Mouse (Mus musculus) monocyte, adult 2 months (primary cell): ENCODE results near the gene Mat2a.
"Not testable (repeated sequence)": the region's sequence is repeated elsewhere in the genome, so short reads cannot be mapped to it uniquely, and the experiment has no call there.

ENCODE experiments used
- DNase-seq, 2 experiments: peaks; one replicate each; pipeline ENCODE4 v3.0.0; 2022; ENCODE audit warnings: low spot score in 2 of 2, low read depth in 1 of 2

Mat2a gene

GRCm38 (mm10) chr6:72456567-72456966 lies 17.2 kb upstream of the Mat2a start:
- no peak for DNase-seq

DNA sequence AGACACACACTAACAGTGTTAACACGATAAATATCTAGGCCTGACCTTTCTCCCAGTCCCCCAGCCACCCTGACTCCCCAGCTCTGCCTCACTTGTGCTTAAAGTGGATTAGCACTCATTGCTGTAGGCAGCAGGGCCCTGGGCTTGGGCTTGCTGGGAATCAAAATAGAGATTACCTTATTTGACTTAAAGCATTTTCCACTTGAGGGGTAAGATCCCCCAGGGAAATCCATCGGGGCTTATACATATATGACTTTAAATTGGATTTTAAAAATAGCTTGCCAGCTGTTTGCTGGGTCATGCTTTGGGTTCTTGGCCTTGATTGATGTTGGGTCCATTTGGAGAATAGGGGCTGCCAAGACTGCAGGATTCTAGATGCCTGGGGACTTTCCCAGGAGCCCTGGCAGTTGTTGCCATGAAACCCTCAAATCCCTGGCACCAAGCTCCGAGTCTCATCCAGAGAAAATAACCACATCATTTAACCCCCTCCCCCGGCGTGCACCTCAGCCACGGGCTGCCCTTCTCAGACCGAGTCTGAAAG lies 15.5 kb upstream of the Mat2a start:
- DNase-seq: no peak

- DNase-seq: no peak
These were observed 14.9 kb upstream of the Mat2a start for GRCm38 (mm10) chr6:72454072-72454746.

- DNase-seq: no peak
These were observed 14.2 kb upstream of the Mat2a start for GRCm38 (mm10) chr6:72453578-72453977.

GRCm38 (mm10) chr6:72452329-72452728 lies 13.0 kb upstream of the Mat2a start:
- DNase-seq: no peak

GRCm38 (mm10) chr6:72451778-72452177 lies 12.4 kb upstream of the Mat2a start:
- DNase-seq: not testable (repeated sequence)

DNA sequence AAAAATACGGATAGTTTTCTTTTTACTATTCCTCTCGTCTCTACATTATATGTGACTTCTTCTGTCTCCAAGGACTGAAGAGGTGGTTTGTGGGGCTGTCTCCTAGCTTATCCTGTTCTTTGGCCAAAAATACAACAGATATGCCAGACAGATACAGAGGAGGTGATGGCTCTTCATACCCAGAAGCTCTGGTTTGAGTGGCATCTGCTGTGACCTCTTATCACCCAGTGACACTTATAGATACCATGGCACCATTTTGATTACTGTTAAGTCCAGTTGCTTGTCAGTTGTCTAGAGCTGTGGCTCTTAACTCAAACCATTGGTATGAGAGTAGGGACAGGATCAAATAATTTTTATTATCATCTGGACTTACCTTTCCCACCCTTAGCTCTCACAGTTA lies 8.1 kb upstream of the Mat2a start:
- no peak for DNase-seq

DNA sequence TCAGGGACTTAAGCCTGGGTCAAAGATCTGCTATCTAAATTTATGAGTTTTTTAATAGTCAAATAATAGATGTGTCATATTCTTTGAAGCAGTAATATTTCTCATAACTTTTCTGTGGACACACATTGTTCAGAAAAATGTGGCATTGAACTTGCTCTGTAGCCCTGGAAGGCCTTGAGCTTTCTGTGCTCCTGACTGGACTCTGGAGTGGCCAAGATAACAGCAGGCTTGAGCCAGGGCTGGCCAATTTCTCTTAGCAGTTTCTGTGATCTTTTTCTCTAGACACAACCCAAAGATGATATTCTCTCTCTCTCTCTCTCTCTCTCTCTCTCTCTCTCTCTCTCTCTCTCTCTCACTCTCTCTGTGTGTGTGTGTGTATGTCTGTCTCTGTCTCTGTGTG lies 5.7 kb upstream of the Mat2a start:
- DNase-seq: no peak

DNA sequence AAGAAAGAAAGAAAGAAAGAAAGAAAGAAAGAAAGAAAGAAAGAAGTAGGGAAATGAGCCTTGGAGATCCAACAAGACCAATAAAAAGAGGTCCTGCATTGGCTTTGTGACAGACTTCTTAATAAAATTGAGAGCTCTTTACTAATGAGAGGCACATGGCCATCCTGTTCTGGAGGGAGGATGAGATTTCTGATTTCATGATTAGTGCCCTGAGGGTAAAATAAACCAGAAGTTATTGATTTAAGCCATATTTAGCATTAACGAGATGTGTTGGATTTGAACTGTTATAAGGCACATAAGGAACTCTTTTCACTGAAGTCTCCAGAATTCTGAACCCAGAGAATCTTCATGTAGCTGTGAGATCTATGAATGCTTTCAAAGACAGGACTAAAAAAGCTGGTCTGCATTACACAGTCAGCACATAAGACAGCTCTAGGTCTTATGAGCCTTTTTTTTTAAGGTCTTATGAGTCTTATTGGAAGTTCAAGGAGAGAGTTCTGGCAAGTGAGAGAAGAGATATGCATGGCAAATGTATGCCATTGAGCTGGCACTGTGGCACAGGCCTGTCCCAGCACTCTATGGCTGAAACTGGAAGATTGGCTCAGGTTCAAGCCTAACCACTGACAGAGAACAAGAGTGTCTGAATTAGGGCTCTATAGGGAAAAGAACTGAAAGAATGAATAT lies 3.7 kb upstream of the Mat2a start:
- no peak for DNase-seq

DNA sequence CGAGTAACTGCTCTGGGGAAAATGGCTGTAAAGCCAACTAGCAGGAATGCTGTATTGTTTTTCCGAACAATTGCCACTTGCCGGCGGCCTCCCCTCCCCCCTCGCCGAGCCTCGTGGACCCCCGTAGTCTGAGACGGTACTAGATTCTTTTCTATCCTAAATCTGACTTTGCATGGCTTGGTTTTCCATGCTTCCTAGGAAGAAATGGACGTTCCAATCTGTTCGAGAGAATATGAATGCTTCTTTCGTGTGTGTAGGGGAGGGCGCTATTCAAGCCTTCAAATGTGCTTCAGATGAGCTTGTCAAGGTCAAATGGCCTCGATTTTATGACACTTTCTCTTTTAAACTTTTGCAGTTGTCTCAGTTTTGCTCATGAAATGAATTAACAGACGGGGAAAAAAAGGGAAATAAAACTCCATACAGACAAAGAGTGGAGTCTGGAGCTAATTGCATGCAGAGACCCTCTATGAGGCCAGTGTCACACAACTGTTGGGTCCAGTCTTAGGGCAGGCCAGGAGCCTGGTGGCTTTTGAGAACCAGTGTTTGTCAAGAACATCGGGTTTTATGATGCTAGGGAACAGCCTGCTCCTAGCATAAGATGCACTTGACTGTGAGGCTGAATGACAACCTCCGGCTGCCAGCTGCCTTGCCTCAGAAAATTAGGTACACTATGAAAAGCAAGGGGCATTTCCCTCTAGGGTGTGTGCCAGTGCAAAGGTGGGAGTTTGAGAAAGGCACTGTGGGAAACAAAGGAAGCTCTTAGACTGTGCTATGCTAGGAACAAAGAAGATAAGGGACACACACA lies 1.0 kb upstream of the Mat2a start:
- DNase-seq: no peak

DNA sequence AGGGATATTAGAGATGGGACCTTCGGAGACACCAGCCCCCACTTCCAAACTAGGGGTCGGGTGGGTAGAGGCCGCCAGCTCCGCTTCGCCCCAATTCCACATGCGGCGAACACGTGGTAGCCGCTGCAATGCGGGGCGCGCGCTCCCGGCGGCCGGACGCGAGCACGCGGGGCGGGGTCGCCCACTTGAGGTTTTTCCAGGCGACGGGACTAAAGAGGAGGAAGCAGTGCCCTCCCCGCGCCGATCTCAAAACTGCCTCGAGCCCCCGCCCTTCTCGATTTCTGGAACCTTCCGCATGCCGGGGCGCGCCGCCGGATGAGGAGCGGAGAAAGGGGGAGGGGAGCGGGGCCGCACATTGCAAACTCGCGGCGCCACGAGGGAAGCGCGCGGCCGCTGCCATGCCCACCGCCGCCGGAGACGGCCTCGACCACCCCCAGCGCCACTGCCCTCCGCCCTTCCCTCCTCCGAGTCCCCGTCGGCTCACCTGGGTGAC lies 450 bp downstream of the Mat2a start:
- peak; percentile 76 to 84 for DNase-seq

DNA sequence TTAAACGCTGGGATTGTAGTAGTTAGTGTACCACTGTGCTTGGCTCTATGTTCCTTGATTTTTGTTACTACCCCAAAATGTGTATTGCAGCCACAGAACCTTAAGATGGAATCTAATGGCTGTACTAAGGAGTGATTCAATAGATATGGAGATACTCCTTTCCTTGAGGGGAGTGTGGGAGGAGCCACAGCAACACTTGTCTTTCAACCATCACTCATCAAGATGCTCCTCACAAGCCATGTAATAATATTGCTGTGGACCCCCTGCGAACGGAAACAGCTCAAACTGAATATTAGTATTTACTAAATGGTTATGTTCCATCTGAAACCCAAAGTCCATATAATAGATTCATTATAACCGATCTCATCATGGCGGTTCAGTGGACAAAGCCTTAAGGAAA lies 1.1 kb downstream of the Mat2a start:
- DNase-seq: no peak

- no peak for DNase-seq
These were observed 7.2 kb downstream of the Mat2a start for GRCm38 (mm10) chr6:72432153-72432552.

DNA sequence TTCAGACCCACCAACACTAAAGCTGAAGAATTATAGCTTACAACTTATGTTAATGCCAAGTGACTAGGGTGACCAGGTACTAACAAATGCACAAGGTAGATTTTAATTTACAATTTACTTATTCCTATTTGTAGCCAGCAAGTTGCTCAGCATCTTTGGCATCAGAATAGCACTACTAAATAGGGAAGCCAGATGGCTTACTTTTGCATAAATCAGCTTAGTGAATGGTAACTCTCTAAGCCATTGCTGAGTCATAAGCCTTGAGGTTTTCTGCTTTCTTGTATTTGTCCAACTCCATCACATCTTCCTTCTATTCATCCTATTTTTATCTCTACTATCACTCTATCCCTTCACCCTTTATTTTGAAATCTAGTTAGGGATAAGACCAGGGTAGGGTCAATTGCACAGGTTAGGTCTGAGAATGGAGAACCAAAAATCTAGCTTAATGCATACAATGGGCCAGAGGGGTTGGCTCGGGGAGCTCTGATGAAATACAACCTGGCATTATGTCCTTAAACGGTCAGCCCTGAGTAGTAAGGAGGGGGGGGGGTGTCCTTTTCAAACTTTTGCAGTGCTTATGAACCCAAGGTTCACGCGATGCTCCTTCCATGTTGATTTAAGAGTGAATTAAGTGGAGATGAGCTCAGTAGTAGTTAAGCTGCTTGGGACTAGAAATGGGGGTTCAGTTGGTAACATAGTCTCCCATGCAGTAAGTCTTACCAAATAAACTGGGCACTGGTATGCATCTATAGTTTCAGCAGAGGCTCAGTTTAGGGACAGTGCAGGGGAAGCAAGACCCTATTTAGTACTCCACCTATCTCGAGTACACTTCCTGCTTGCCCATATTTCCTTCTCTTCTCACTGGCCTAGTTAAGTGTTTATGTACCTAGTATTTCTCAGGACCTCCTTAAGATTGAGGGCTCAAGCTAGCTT lies 8.1 kb downstream of the Mat2a start:
- no peak for DNase-seq

DNA sequence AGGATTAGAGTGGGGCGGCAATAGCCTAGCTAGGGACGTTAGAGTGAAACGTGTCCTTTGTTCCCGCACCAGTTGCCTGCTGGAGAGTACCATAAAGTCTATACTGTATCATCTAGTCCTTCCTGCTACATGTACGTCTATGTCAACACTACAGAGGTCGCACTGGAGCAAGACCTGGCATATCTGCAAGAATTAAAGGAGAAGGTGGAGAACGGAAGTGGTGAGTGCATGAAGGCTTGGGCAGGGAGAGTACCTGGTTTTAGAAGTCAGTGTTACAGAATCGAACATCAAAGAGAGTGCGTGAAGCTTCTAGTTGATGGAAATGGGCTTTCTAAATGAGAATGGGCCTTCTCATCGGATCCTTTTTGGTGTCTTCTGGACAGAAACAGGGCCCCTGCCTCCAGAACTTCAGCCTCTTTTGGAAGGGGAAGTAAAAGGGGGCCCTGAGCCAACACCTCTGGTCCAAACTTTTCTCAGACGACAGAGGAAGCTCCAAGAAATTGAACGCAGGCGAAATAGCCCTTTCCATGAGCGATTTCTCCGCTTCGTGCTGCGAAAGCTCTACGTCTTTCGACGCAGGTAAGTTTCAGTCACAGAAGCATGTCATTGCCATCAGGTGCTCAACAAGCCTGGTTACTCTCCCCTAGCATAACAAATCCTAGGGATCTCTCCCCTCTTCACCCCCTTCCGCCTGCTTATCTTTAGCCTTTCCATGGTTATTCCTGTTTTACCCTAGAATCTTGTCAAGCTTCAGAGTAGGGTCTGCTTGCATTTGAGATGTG lies 10.1 kb downstream of the Mat2a start:
- DNase-seq: no peak

GRCm38 (mm10) chr6:72428036-72428435 lies 11.3 kb downstream of the Mat2a start:
- DNase-seq: peak; percentile 38 to 46

DNA sequence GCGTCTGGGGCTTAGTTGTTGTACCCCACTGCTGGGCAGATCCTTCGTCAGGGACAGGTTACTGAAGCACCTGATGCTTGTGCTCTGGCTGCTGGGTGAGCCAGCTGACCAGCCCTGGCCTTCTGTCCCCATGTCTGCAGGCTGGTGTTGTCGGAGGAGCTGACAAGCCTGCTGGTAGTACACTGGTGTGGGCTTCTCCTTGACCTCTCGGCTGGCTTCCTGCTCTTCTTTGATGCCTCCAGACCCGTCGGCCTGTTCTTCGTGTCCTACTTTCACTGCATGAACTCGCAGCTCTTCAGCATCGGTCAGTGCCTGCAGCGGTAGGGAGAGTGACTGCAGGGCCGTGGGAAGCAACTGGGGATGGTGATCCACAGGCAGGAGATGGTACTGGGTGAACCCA lies 13.7 kb downstream of the Mat2a start:
- no peak for DNase-seq

DNA sequence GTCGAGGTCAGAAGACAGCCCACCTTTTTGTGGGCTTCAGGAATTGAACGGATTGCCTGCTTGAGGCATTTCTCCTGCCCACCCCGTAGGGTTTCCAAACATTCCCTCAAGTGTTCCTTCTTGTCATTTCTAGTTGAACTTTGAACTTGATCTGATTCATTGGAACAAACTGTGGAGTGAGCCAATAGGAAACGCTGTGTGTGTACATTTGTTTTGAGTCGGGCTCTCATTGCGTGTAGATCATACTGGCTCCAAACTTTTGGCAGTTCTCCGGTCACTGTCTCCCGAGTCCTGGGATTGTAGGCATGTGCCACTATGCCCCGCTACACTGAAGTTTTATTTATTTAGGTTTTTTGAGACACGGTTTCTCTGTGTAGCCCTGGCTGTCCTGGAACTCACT lies 18.5 kb downstream of the Mat2a start:
- no peak for DNase-seq

- DNase-seq: no peak
These were observed 19.6 kb downstream of the Mat2a start for GRCm38 (mm10) chr6:72419806-72420205.

DNA sequence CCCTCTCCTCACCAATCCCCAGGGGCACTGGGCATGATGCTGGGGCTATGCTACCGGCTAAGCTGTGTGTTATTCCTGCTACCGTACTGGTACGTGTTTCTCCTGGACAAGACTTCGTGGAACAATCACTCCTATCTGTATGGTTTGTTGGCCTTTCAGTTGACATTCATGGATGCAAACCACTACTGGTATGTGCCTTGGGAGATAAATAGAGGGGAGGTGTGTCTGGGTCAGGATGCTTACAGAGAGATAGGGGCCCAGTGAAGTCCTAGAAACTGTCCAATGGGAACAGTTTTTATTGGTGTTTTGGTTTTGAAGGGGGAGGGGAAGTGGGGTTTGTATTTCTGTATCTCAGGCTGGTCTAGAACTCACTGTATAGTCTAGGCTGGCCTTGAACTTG lies 21.1 kb downstream of the Mat2a start:
- DNase-seq: no peak
